Mouse (Mus musculus): ENCODE measurements at regions not wholly inside any gene's neighbourhood (a gene's known extent, or its start where the extent isn't known, plus 50 kb on each side); places are given as distances from the start of the nearest gene placed in this dataset.
A peak's percentile ranks its signal among the peaks of the same experiment; 100 is the strongest.

DNA sequence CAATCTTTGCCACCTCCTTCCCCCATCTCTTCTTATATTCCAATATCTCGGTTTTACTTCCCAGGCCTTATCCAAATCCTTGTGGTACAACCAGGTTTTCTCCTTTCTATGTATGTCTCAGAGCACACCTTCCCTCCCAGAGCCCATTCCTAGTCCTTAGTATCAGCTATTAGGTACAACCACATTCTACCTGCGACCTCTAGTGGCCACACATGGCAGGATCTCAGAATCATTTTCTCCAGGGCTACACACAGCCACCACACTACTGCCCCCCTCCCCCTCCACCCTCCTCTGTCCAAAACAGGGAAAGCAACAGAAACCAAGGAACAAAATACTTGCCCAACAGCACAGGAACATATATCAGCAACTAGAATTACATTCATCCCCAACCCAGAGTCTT lies 898.2 kb upstream of the B3galt2 start:
- WGBS, result 14% methylated on average over 2 of the region's 2 CpGs
- peak; percentile 47; the same call in 1 of the 2 replicates for ATAC-seq (ENCODE audit: low read depth)
- Histone ChIP-seq H3K4me3 (no peak overlapping the region), H3K4me1 (replicated peaks) (no peaks in the 10 kb centered on the region), H3K27ac (replicated peaks) (no peak overlapping the region), H3K9me3 (no peaks in the 10 kb centered on the region), H3K4me2 (no peak overlapping the region), H3K36me3 (no peaks in the 10 kb centered on the region), H3K27me3 (no peaks in the 10 kb centered on the region), H3K9ac (no peak overlapping the region)

DNA sequence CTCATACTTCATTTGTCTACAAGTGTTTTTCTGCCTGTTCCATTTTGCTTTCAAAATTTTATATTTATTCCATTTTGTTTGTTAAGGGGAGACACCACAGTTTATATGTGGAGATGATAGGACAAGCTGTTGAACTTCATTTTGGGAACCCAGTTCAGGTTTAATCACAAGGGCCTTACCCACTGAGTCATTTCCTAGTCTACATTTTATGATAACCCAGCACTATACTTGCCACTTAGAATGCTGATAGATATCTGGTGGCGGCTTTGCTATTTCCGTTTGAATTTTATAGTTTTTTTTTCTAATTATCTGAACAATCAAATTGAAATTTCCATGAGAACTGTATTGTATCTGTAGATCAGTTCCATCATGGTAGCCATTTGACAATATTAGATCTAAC lies 869.5 kb upstream of the B3galt2 start:
- Histone ChIP-seq H3K4me1 (replicated peaks) (no peaks in the 10 kb centered on the region), H3K27ac (replicated peaks) (no peak overlapping the region), H3K27me3 (no peaks in the 10 kb centered on the region), H3K4me3 (no peak overlapping the region), H3K9ac (no peak overlapping the region), H3K36me3 (no peaks in the 10 kb centered on the region), H3K4me2 (no peak overlapping the region), H3K9me3 (no peaks in the 10 kb centered on the region)
- WGBS, result 91% methylated on average over 2 of the region's 2 CpGs
- ATAC-seq (ENCODE audit: low read depth), result no peak
